ENCODE assay signal across 15 mouse cellular contexts in genomic region chr4:136266716-136267343, GRCm38 (mm10). TPM values are rescaled to one million over a fixed set of nuclear protein-coding genes. Genes with fewer than 3 reads are reported as not detected.
DNase-seq lines count a peak whose midpoint lies in the region; ATAC-seq and TF ChIP-seq lines count a peak whose summit lies in the region.
"Had no signal": no experiment of that assay in that cellular context is flagged by ENCODE, and none has a peak within 500 bp of the region (broad histone marks: within the 10 kb centered on the region; RNA-seq: fewer than 3 reads in every experiment).

No protein-coding gene starts in this region.

- WGBS in intestine, embryonic 15.5 days, result 70% methylated on average over 9 of the region's 9 CpGs
- WGBS in intestine, postnatal 0 days, result 73% methylated on average over 9 of the region's 9 CpGs
- 21% methylated on average over 9 of the region's 9 CpGs for WGBS in bone marrow, adult 2 months
- 83% methylated on average over 9 of the region's 9 CpGs for WGBS in midbrain, embryonic 15.5 days

- peaks cover 4% of the 10 kb centered on the region; the same call in 1 of the 2 replicates for H3K4me1 ChIP-seq in intestine, embryonic 15.5 days (replicated peaks)
- no peaks in the 10 kb centered on the region; the same call in 1 of the 2 replicates for H3K4me1 ChIP-seq in intestine, postnatal 0 days (replicated peaks; ENCODE audit: control insufficient read depth, insufficient read depth, low read length)
- H3K4me1 ChIP-seq in bone marrow, adult 2 months (ENCODE audit: control insufficient read depth, insufficient read depth, low read length), result peaks cover 6% of the 10 kb centered on the region
- no peaks in the 10 kb centered on the region for H3K4me1 ChIP-seq in midbrain, embryonic 15.5 days

- ATAC-seq in intestine, embryonic 15.5 days, result 0 out of 2 replicates have a peak, but pooled peaks have one; percentile 19
- no peak for ATAC-seq in intestine, postnatal 0 days
- ATAC-seq in megakaryocyte progenitor cell, adult 5-6 weeks (replicated peaks; ENCODE audit: poor library complexity), result peak; percentile 98
- ATAC-seq in midbrain, embryonic 15.5 days (replicated peaks), result no peak

- no peak overlapping the region for H3K27ac ChIP-seq in intestine, embryonic 15.5 days
- H3K27ac ChIP-seq in intestine, postnatal 0 days (ENCODE audit: low read depth, low read length), result no peak overlapping the region
- peak overlapping the region; percentile 53 for H3K27ac ChIP-seq in bone marrow, adult 2 months (ENCODE audit: control insufficient read depth, insufficient read depth, low read depth, low read length, poor library complexity)
- H3K27ac ChIP-seq in midbrain, embryonic 15.5 days, result no peak overlapping the region
- H3K27ac ChIP-seq: hindbrain, embryonic 10.5 days had no signal

- H3K36me3 ChIP-seq in intestine, embryonic 15.5 days, result no peaks in the 10 kb centered on the region
- H3K36me3 ChIP-seq in intestine, postnatal 0 days (ENCODE audit: control insufficient read depth, insufficient read depth), result no peaks in the 10 kb centered on the region
- H3K36me3 ChIP-seq in midbrain, embryonic 15.5 days (replicated peaks), result no peaks in the 10 kb centered on the region
- H3K36me3 ChIP-seq: hindbrain, embryonic 10.5 days had no signal

- H3K9ac ChIP-seq in intestine, embryonic 15.5 days, result no peak overlapping the region
- no peak overlapping the region for H3K9ac ChIP-seq in intestine, postnatal 0 days (ENCODE audit: low read depth, low read length)
- H3K9ac ChIP-seq in midbrain, embryonic 15.5 days, result no peak overlapping the region

- H3K4me2 ChIP-seq in intestine, embryonic 15.5 days (replicated peaks), result no peak overlapping the region
- no peak overlapping the region for H3K4me2 ChIP-seq in intestine, postnatal 0 days (replicated peaks; ENCODE audit: low read depth)
- H3K4me2 ChIP-seq in midbrain, embryonic 15.5 days, result no peak overlapping the region

- TF ChIP-seq POLR2A in bone marrow, adult 2 months (IDR thresholded peaks at IDR 0.05; ENCODE audit: borderline replicate concordance, control insufficient read depth, low read depth, low read length), result no peak

- DNase-seq in thymus, postnatal 14 days, result peak; percentile 60
- DNase-seq in gastrocnemius, postnatal 10 days, result no peak
- DNase-seq in layer of hippocampus, adult 9-10 months (ENCODE audit: low spot score), result no peak
- DNase-seq: cerebellum, postnatal 25 days; gastrocnemius, postnatal 36 days; kidney, postnatal 4 days; midbrain, embryonic 14.5 days; retina, postnatal 1 day had no signal

- H3K4me3 ChIP-seq in intestine, embryonic 15.5 days (replicated peaks), result no peak overlapping the region
- H3K4me3 ChIP-seq in intestine, postnatal 0 days (ENCODE audit: low read depth, low read length), result no peak overlapping the region
- H3K4me3 ChIP-seq in bone marrow, adult 2 months (replicated peaks; ENCODE audit: control insufficient read depth, low read depth, low read length), result peak overlapping the region; percentile 3
- H3K4me3 ChIP-seq in midbrain, embryonic 15.5 days, result no peak overlapping the region
- H3K4me3 ChIP-seq: erythroblast, embryonic 14.5 days; hindbrain, embryonic 10.5 days had no signal

- no peak for TF ChIP-seq CTCF in intestine, postnatal 0 days (IDR thresholded peaks at IDR 0.05; ENCODE audit: low read depth)
- no peak for TF ChIP-seq CTCF in bone marrow, adult 2 months (IDR thresholded peaks at IDR 0.05; ENCODE audit: control insufficient read depth, insufficient read depth, low read length)

- H3K27me3 ChIP-seq in intestine, embryonic 15.5 days (replicated peaks), result no peaks in the 10 kb centered on the region
- no peaks in the 10 kb centered on the region for H3K27me3 ChIP-seq in intestine, postnatal 0 days (replicated peaks; ENCODE audit: control insufficient read depth, insufficient read depth, low read length)
- no peaks in the 10 kb centered on the region for H3K27me3 ChIP-seq in midbrain, embryonic 15.5 days (replicated peaks)

- H3K9me3 ChIP-seq in intestine, embryonic 15.5 days, result no peaks in the 10 kb centered on the region
- no peaks in the 10 kb centered on the region for H3K9me3 ChIP-seq in intestine, postnatal 0 days (ENCODE audit: control insufficient read depth)
- no peaks in the 10 kb centered on the region for H3K9me3 ChIP-seq in midbrain, embryonic 15.5 days
- H3K9me3 ChIP-seq: hindbrain, embryonic 10.5 days had no signal

RNA-seq across cellular contexts. Expression of gene Zfp46, which starts 17.7 kb away (rescaled TPM):
- 16.0 and 16.8 TPM in 2 replicates for polyA plus RNA-seq in intestine, embryonic 15.5 days (2015; fragmentation: Nextera tagmentation; extraction: Ambion mirVana)
- 6.7 and 7.5 TPM in 2 replicates for polyA plus RNA-seq in intestine, postnatal 0 days (2015; fragmentation: Nextera tagmentation; extraction: Ambion mirVana)
- polyA plus RNA-seq in bone marrow, adult 2 months (2011; ENCODE audit: insufficient read depth, insufficient read length, low replicate concordance, missing spikeins), result 2.5 and 3.8 TPM in 2 replicates
- 6.7 and 7.7 TPM in 2 replicates for total RNA-seq in megakaryocyte progenitor cell, adult 5-6 weeks (2015)
- 7.4 and 7.9 TPM in 2 replicates for total RNA-seq in megakaryocyte progenitor cell, adult 5-6 weeks (2017)
- 10 to 100 TPM; 44.5 to 48.7 TPM for total RNA-seq in gastrocnemius, postnatal 10 days (2021)
- 42.8 and 43.2 TPM in 2 replicates for polyA plus RNA-seq in midbrain, embryonic 15.5 days (2015; fragmentation: Nextera tagmentation; extraction: Ambion mirVana)

RNA-seq across cellular contexts. Expression of gene Tcea3, which starts 19.3 kb away (rescaled TPM):
- polyA plus RNA-seq in intestine, embryonic 15.5 days (2015; fragmentation: Nextera tagmentation; extraction: Ambion mirVana), result 18.3 and 19.0 TPM in 2 replicates
- 23.6 and 25.0 TPM in 2 replicates for polyA plus RNA-seq in intestine, postnatal 0 days (2015; fragmentation: Nextera tagmentation; extraction: Ambion mirVana)
- 8.1 TPM in 1 of 2 replicates, not detected in the other for polyA plus RNA-seq in bone marrow, adult 2 months (2011; ENCODE audit: insufficient read depth, insufficient read length, low replicate concordance, missing spikeins)
- total RNA-seq in megakaryocyte progenitor cell, adult 5-6 weeks (2015), result 0.10 TPM in 1 of 2 replicates, not detected in the other
- 0.33 and 0.41 TPM in 2 replicates for total RNA-seq in megakaryocyte progenitor cell, adult 5-6 weeks (2017)
- total RNA-seq in gastrocnemius, postnatal 10 days (2021), result 100 to 1,000 TPM; 199 to 247 TPM
- 1.4 and 1.8 TPM in 2 replicates for polyA plus RNA-seq in midbrain, embryonic 15.5 days (2015; fragmentation: Nextera tagmentation; extraction: Ambion mirVana)
- polyA plus RNA-seq: erythroblast, embryonic 14.5 days had no signal

RNA-seq across cellular contexts. Expression of gene Hnrnpr, which starts 43.9 kb away (rescaled TPM):
- polyA plus RNA-seq in intestine, embryonic 15.5 days (2015; fragmentation: Nextera tagmentation; extraction: Ambion mirVana), result 128 and 129 TPM in 2 replicates
- polyA plus RNA-seq in intestine, postnatal 0 days (2015; fragmentation: Nextera tagmentation; extraction: Ambion mirVana), result 47.9 and 51.4 TPM in 2 replicates
- 76.2 and 86.6 TPM in 2 replicates for polyA plus RNA-seq in bone marrow, adult 2 months (2011; ENCODE audit: insufficient read depth, insufficient read length, low replicate concordance, missing spikeins)
- total RNA-seq in megakaryocyte progenitor cell, adult 5-6 weeks (2015), result 114 and 118 TPM in 2 replicates
- total RNA-seq in megakaryocyte progenitor cell, adult 5-6 weeks (2017), result 179 and 224 TPM in 2 replicates
- total RNA-seq in gastrocnemius, postnatal 10 days (2021), result 10 to 100 TPM; 40.9 to 53.0 TPM
- polyA plus RNA-seq in midbrain, embryonic 15.5 days (2015; fragmentation: Nextera tagmentation; extraction: Ambion mirVana), result 226 and 237 TPM in 2 replicates

Comparison
In these comparisons a context has a peak if more than half of its experiments do, and no peak if none do; other contexts are left out.
1. ATAC-seq: peak in intestine, embryonic 15.5 days (single experiment) and megakaryocyte progenitor cell, adult 5-6 weeks (single experiment); none in intestine, postnatal 0 days (single experiment) and midbrain, embryonic 15.5 days (single experiment).